Mouse (Mus musculus) urinary bladder, adult 18-20 months (tissue): ENCODE results near the gene Wasf2.
"Not testable (repeated sequence)": the region's sequence is repeated elsewhere in the genome, so short reads cannot be mapped to it uniquely, and the experiment has no call there.

Source experiments
- DNase-seq, 2 experiments: peaks; one replicate each; pipeline ENCODE4 v3.0.0; 2022; ENCODE audit warnings: low spot score in 2 of 2, mixed read lengths in 2 of 2

Wasf2 gene

DNA sequence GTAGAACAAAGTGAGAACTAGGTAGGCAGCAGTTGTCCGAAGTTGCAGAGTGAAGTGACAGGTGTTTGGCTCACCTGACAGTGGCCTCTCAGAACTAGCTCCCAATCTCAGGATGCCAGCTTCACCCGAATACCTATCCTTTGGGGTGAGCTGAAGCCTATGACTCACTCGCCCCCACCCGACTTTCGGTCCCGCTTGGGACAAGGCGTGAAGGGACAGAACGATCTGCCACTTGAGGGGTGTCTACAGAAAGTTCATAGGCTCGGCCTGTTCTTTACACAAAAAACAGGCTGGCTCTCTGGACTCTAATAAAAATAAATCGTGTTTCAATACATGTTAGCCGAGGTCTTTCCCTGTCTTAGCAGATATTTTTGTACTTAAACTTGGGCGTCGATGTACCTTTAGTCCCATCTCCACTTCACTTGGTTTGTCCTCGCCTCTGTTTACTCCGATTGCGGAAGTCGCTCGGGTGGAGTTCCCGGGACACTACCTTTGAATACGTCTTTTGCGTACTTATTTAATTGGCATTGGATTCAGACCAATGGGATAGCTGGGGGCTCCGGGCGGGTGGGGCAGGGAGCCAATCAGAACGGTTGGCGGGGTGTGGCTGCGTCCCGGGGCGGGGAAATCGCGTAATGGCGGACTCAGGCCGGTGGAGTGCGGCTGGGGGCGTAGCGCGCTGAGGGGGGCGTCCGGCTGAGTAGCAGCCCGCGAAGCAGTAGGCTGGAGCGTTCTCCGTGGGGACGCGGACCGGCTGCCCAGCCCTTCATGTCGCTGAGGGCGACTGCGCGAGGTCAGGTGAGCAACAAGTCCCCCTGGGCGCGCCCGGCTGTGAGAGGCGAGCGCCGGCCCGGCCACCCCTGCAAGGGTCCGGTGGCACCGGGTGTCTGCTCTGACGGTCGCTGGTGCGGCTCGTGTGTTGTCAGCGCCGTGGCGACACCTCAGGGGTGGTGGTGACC is at the start of gene Wasf2:
Gene Wasf2 (plus strand): TSS at position 575 of the 959 bp plus-strand sequence.
- peak; percentile 80 to 84 for DNase-seq

DNA sequence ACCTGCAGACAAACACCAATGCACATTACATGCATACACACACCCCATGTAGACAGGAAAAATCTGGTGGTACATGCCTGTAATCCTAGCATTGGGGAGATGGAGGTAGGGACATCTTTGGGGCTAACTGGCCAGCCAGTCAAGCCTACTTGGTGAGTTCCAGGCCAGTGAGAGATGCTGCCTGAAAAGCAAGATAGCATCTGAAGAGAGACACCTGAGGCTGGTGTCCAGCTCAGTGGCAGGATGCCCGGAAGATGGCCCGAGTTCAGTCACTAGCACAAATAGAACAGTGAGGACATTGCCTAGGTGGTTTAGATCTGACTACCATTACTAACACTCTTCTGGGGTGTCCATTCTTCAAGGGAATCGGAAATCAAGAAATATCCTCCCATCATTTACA is 49.4 kb upstream of the Wasf2 start:
- no peak for DNase-seq

DNA sequence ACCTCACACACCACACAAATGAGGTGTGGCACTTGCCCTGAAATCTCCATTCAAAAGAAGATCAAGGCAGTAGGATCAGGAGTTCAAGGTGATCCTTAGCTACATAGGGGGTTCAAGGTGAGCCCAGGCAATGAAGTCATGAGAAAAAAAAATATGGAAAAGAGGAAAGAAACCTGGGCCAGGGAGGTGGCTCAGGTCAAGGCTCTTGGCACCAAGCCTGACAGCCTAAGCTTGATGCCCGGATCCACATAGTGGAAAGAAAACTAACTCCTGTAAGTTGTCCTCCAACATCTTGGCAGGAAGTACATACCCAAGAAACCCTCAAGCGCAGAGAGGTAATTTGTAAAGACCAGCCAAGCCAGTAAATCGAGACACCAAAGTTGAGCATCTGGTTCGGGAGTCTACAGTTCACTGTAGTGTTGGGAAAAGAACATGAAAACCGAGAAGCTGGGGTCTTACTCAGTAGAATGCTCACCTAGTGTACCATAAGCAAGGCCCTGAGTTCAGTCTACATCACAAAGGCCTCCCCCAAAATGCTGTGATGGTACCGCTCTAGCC is 48.0 kb upstream of the Wasf2 start:
- no peak for DNase-seq

DNA sequence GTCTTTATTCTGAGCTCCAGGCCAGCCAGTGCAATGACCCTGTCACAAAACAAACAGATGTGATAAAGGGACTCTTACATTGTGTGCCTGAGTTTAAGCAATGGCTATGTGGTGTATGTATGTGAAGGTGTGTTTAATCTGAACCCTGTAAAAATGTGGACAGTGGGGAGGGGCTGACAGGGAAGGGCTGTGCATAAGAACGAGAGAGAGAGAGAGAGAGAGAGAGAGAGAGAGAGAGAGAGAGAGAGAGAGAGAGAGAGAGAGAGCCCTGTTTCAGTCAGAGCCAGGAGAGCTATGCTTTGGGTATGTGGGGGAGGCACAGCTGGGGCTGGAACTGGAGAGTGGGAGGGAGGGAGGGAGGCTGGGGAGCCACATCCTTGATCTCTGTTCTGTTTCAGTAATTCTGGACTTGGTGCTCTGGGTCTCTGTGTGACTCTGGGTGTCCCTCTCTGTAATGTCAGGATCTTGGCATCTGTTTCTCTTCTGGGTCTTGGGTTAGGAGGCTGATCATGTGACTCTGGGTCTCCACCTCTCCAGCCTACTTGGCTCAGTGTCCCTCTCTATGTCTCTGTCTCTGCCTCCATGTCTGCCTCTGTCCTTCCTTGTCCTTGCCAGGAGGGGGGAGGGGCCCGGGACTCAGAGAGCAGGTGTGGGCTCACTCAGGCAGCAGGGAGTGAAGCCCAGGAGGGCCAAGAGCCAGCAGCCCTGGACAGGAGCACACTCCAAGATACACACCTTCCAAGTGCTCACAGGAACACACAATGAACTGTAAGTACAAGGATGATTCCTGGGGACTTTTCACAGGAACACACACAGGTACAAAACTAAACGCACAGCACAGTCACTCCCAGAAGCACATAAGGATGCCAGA is 46.1 kb upstream of the Wasf2 start:
- DNase-seq = no peak

DNA sequence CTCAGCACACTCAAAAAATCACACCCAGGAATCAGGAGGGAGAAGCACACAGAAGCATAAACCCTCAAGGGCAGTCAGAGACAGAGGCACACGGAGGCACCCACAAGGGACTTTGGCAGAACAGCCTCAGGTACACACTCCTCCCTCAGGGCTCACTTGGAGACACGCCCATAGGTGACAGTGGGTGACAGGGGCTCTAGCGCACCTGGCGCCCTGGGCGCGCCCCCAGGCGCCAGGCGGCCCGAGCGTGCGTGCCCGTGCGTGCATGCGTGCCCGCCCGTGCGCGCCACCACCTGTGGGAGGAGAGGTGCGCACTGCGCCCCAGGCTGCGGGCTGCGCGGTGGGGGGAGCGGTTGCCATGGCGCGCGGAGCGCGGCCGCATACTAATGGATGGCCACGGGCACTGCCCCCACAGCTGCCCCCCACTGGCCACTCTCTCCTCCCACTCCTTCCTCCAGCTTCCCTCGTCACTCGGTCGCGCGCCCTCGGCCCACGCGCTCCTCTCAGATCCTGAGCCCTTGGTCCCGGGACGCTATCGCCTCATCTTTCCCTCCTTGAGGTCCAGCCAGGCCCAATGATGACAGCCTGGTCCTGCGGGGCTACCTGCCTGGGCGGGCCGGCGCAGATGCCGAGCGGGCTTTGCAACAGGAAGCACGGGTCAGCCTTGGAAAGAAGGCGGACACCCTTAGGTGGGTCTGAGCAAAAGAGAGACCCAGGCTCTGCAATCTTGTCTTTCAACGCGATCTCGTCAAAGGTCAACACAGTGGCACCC is 45.1 kb upstream of the Wasf2 start:
- no peak for DNase-seq

DNA sequence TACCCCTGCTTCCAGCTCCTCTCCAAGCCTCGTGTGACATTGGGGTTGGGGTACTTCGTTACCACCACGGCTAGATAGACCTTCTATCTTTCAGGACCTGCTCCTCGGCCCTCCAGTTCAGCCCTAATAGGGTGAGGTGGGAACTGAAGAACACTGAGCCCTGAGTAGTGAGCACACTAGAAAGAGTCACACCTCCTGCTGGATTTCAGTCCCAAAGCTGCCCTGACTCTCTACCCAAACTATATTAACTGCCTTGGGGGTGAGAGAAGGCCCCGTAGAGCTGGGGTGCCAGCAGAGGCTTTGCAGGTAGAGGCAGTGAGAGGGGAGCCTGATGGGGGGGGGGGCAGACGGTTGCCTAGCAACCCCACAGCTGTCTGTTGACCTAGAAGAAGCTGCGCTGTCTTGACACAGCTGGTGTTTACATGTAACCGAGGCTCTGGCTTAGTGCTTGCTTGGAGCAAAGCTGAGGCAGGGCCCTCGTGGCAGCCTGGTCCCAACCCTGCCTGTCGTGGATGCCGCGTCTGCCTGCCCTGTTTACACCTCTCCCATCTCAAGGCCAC is 44.4 kb upstream of the Wasf2 start:
- no peak for DNase-seq

DNA sequence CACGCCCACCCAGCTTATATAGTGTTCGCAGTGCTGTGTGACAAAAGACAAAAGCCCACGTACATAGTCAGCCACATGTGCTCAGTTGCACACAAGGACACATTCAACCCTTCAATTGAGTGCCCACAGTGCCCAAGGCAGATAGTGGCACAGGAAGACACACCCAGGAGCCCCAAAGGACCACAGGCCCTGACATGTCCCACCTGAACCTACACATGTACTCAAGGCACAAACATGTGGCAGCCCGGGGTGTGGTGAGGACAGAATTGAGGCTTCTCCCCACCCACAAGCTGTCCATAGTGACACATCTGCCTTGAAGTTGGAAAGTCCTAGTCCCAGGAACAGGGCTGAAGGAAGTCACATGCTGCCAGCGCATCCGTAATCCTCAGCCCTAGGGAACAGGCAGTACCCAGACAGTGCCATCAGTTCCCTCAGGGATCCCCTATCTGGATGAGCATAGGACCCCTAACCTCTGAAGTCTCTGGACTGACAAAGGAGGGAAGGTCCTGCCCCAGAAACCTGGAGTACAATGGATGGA is 43.1 kb upstream of the Wasf2 start:
- peak in 1 of 2 experiments; percentile 9 for DNase-seq

DNA sequence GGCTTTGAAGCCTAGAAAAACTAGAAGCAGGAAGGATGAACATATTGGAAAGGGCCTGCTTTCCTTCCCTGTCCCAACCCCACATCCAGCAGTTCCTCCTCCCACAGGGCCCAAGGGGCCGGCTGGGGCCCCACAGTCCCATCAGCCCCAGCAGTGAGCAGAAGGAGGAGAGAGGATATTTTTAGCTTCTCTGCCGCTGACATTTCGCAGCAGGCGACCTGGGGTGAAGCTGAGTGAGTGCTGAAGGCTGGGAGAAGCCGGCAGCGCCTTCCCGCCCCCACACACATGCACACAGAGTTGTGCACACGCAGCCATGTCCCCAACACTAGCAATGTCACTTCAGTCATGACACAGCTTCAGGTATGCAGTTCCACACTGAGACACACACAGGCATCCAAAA is 42.5 kb upstream of the Wasf2 start:
- DNase-seq = no peak

DNA sequence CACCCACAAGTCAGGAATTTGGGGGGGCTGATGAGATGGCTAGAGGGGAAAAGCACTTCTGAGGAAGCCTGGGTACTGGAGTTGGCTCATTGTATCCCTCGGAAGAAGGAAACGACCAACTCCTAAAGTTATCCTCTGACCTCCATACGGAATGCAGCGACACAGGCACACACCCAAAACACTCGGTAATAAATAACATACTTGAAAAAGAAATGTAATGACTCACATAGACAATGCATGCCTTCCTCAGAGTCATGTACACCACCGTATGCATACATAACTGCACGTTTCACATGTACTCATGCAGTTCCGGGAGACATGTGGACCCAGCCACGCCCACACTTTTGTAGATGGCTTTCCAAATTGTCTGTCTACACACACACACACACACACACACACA is 41.0 kb upstream of the Wasf2 start:
- no peak for DNase-seq

DNA sequence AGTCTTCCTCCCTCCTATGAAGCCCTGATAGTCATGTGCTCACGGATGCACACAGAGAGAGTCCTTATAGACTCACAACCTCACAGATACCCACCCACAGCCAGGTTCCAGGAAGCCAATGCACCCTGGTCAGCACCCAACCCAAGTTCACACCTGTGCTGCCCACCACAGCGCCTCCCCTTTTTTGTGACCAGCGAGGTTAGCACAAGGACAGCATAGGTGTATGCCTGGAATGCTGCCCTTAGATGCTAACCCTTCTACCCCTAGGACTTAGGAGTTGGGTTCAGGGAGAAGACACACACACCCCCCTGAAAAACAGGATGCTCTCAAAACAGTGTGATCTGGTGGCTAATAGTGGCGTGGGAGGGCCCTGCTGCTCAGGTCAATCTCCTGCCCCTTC is 40.5 kb upstream of the Wasf2 start:
- DNase-seq = no peak

DNA sequence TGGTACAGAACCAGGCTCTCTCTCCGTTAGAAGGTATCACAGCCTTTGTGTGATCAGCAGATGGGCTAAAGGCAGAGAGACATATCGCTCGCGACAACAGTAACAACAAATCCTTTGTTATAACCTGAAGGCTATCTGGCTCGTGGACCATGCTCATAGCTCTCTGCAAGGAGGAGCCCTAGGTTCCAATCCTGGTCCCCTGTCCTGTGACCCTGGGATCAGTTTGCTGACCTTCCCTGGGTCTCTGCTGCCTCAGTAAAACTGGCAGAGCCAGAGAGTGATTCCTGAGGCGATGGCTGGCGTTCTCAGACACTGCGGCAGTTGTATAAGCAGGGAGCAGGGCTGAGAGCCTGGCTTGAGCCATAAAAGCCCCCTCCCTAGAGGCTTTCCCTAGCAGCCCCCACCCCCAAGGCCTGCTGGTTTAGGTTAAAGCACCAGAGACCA is 40.0 kb upstream of the Wasf2 start:
- DNase-seq = no peak

DNA sequence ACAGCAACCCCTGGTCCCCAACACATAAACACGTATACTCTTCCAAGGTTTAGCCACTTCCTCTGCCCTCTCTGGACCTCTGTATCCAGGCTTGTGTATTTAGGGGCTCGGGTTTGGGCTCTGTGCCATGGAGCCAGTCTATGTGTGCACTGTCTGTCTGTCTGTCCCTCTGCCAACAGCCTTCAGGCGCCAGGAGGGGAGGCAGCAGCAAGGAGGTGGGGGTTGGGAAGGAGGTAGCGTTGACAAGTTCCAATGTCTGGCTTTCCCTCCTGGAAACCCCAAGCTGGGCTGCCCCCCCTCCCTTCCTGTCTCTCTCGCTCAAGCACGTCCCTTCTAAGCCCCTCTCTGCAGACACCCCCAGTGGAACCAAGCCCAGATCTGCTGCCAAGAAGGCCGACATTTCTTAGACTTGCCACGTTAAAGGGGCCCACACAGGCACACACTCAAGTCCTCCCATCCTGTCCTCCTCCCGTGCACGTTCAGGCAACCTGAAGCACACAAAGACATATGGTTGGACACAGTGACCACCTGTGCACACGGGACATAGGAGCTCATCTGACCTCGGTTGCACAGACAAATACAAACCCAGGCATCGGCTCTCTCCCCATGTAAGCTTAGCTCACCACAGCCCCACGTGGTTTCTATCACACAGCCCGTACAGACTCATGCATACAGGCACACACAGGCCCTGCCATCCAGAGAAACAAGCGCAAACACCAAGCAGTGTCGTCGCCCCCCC is 39.4 kb upstream of the Wasf2 start:
- DNase-seq = no peak

DNA sequence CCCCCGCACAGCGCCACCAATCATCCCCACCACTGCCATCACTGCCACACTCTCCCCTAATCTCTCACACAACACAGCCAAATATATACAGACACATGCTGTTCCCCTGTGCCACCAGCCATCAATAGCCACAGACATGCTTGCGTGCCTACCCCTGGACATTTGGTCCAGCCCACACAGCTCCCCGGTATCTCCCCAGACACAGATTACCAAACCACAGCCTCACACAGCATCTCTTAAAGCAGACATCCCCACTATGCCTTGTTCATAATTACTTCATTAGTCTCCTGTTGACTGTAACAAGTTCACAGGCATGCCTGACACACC is 38.9 kb upstream of the Wasf2 start:
- DNase-seq = no peak

DNA sequence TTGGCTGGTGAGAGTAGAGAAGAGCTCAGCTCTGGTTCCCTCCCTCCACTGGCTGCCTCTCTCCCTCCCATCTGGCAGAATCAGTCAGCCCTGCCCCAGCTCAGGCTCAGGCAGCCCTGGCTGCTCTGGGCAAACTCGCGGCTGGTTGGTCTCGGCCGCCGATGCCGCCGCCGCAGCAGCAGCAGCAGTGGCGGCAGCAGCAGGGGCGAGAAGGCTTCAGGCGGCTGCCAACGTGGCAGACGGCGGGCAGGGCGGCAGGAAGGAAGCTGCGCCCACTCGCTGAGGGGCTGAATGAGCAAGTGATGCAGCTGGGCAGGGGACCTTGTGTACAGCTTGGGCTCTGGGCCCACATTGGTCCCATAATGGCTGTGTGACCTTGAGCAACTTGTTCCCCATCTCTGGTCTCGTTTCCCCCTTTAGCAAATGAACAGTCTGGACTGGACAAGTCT is 37.8 kb upstream of the Wasf2 start:
- no peak for DNase-seq

DNA sequence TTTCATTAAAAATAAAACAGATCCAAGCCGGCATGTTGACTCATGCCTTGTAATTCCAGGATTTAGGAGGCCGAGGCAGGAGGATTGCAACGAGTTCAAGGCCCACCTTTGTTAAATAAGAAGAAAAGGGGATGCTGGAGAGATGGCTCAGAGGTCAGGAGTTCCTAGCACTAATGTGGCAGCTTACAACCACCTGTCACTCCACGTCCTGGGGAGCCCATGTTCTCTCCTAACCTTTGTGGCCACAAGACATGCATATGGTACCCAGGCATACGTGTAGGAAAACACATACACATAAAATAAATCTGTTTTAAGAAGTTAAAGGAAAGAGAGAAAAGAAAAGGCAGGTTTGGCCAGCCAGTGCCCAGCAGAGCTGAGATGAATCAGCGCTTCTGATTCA is 37.2 kb upstream of the Wasf2 start:
- DNase-seq = no peak

DNA sequence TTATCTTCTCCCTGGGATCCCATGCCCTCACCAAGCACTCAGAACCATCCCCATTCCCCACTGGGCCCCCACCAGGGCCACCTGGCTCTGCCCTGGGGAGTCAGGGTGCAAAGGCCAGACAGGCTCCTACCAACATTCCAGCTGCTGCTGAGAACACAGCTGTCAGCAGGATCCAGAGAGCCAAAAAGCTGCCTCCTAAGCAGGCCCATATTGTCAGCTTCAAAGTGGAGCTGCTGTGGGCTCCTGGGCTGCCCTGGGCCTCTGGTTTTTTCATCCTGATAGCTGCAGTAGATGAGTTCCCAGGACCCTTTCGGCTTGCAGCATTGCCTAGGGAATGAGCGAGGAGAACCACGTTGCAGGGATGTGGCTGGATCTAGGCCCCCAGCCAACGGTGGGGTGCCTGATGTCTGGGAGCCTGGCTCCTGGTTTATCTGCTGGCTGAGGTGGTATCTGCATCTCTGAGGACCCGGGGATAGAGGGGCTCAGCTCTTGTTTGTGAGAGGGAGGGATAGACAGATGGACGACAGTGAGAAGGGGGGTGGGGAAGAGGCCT is 36.7 kb upstream of the Wasf2 start:
- no peak for DNase-seq

DNA sequence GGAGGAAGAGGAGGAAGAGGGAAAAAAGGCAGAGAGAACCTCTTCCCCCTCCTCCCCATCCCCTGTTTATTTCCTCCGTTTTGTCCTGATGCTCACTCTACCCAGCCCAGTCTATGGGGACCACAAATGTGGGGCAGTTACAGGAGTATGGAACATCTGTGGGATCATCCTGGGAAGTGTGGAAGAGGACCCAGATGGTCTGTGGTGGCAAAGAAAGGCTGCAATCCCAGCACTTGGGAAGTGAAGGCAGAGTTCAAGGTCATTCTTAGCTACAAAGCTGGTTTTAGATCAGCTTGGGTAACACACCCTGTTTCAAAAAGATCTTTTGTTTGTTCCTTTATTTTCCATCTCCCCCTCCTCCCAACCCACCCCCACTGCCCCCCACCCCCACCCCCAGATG is 36.0 kb upstream of the Wasf2 start:
- no peak for DNase-seq

DNA sequence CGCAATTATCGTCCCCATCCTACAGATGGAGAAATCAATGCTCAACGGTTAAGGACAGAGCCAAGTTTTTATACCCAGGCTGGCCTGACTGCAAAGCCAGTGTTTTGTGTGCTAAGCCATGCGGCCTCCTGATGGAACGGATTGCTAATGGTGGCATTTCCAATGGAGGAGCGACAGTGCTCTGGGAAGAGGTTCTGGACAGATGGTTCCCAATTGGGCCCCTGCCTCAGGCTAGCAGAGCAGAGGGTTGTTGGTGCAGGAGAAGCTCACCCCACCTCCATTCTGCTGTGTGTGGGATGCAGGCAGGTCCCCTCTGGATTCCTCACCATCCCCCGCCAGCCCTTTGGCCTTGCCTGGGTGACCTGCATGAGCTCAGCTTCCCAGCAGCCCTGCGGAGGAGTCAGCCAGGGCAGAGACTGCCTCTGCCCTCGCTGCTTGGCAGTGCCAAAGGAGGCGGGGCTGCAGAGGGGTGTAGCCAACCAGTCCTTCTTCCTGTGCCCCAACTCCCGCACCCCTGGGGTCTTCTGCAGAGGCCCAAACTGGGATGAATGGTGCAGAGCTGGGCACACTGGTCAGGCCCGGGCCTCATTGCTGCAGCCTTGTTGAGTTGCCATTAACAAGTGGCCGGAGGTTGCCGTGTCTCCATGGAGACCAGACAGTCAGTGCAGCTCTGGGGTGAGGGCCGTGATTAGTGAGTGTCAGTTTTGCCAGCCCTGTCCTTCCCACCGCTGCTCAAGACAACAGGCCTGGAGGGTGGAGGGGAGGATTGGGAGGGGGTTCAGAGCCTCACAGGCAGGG is 35.2 kb upstream of the Wasf2 start:
- no peak for DNase-seq

DNA sequence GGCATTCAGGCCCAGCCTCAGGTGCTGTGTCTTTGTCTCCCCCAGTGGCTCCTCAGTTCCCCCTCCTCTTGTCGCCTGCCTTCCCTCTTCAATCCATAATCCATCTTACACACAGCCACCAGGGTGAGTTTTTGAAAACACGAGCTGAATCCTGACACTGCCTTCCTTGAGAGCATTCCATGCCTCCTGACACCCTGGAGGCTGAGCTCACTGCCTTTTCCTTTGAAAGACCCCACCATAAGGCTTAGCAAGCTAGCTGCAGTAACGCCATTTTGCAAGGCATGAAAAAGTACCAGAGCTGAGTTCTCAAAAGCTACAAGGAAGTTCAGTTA is 34.6 kb upstream of the Wasf2 start:
- DNase-seq = not testable (repeated sequence)
